Mouse (Mus musculus) urinary bladder, postnatal 36 days (tissue): Measurements from ENCODE around the gene Col13a1.
A peak's percentile ranks its signal among the peaks of the same experiment; 100 is the strongest.

Experiments
- DNase-seq, 2 experiments: peaks; one replicate each; pipeline ENCODE4 v3.0.0; 2022; ENCODE audit warnings: low spot score in 2 of 2, mixed read lengths in 1 of 2

The Col13a1 gene

DNA sequence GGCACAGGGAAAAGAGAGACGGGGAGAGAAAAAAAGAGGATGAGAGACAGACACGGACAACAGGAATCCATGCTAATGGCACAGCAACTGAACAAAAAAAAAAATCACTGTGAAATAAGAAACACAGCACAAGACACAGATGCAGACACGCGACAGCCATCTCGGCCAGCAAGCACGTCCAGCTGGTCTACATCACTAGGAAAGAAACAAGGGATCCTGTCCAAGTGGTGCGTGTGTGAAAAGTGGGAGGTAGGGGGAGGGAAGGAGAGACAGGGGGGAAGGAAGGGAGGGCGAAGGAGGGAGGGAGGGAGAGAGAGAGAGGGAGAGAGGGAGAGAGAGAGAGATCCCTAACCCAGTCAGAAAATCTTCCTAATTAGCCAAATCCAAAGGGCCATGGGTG is 73.6 kb downstream of the Col13a1 start:
- DNase-seq = no peak

DNA sequence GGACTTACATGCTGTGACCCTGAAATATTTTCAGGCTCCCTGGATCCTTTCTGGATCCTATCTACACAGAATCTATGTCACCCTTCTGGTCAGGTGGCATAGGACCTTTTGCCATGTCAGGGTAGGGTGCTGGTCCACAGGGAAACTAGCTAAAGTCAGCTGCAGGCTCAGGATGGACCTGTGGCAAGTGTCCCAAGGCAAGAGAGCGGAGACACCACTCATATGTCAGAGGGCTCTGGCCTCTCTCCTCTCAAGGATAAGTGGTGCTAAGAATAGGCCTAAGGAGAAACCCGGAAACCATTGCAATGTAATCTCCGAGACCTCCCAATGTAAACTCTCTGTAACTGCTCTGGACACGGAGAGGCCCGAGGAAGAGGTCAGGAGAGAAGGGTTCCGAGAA is 80.8 kb downstream of the Col13a1 start:
- no peak for DNase-seq

- no peak for DNase-seq
Observed at GRCm38 (mm10) chr10:61894564-61894963, 84.3 kb downstream of the Col13a1 start.

GRCm38 (mm10) chr10:61891138-61891537 is 87.8 kb downstream of the Col13a1 start:
- no peak for DNase-seq

DNA sequence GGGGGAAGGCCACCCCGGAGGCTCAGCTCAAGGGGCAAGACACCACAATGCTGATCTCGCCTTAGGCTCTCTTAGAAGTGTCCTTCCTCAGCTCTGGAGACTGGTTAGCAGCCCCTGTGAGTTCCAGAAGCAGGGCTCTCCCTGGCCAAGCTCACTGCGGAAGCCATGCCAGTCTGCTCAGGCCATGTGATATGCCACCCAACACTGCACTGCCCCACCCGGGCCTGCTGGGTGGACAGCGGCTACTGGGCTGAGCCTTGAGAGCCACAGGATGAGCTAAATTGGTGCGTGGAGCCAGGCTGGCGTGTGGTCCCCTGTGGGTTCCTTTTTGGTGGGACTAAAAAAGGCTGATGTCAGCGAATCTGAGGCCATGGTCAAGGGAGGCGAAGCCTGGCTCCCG is 88.6 kb downstream of the Col13a1 start:
- DNase-seq = no peak

DNA sequence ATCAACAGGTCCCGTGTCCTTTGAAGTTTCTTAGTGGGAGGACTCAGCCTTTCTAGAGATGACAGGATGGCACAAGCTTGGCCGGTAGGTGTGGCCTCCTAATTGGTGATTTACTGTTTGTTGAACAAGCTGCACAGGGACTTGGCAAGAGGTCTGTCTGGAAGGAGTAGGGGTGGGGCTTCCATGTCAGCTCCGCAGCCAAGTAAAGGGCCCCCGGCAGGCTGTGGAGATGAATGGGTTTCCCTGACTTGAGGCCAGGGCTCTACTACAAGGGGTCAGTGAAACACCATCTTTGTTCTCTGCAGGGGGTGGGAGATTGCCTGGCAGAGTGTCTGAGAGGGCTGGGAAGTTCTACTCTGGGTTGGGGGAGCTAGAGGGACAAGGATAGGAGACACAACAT is 99.5 kb downstream of the Col13a1 start:
- peak; percentile 22 to 51 for DNase-seq

DNA sequence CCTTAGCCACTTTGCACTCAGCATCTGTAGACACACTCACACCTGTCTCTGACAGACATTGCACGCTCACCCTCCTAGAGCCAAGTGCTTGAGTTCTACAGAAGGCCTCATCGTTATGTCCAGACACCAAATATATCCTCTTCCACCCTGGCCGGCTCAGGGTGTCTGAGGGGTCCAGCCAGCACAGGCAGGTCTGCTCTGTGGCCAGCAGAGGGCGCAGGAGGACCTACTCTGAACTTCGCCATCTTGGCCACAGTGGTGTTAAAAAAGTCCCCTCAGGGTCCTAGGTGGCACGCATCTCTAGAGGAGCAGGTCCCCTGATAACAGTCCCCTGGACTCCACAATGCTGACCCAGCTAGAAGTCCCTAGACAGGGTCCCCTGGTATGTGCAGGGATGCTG is 101.1 kb downstream of the Col13a1 start:
- DNase-seq = peak; percentile 18 to 36

GRCm38 (mm10) chr10:61869796-61870195 is 109.1 kb downstream of the Col13a1 start:
- no peak for DNase-seq

- DNase-seq = no peak
Observed at GRCm38 (mm10) chr10:61866045-61866580, 112.8 kb downstream of the Col13a1 start.

DNA sequence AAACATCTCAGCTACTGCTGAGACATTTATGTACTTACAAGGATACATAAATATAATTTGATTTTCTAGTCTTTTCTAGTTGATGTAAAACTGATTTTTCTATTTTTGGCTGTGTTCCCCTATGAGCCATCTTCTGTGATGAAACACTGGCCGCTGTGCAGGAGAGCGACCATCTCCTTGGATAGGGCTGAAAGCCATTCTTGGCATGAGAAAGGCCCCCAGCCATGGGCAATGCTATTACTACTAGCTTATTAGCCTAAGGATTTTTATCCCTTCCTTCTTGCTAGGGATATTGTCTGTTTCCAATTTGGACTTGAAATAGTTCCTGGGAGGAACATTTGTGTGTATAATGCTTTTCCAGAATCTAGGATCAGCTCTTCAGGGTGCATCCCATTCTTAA is 119.5 kb downstream of the Col13a1 start:
- DNase-seq = no peak

DNA sequence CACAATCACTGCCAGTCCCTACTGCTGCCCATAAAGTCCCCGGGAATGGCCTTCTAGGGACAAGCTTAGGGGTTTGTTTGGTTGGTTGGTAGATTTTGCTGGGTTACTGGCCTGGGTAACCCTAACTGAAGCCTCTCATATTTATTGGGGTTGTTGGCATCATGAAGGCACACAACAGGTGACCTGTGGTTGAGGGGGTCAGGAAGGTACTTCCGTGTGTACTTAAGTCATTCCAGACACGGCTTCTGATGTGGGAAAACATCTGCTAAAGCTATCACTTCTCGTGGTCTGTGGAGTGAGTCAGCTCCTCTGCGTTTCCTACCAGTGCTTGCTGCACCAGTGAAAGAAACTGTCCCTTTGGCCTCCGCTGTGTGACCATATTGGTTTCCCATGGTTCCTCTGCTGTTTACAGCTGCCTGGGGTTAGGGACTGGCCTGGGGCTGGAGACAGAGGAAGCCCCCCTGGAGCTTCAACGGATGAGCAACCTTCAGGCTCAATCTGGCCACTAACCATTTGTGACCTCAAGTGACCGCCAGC is 123.7 kb downstream of the Col13a1 start:
- DNase-seq = no peak

GRCm38 (mm10) chr10:61852824-61853223 is 126.1 kb downstream of the Col13a1 start:
- DNase-seq = no peak

GRCm38 (mm10) chr10:61848553-61848952 is 130.4 kb downstream of the Col13a1 start:
- no peak for DNase-seq

DNA sequence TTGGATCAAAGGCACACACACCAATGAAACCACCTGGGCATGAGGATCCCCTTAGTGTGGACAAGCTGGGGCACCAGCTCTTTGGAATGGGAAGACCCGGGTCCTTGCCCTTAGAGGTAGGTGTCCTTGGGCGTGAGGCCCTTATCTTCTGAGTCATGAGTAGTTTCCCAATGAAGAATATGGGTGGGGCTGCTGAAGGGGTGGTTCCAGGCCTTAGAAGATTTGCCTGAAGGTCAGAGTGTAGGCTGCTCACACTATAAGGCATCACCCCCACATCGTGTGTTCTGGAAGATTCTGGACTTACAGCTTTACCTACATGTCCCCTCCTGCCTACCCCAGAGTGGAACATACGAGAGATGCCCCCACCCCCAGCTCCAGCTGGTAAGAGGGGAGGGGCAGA is 133.4 kb downstream of the Col13a1 start:
- no peak for DNase-seq

DNA sequence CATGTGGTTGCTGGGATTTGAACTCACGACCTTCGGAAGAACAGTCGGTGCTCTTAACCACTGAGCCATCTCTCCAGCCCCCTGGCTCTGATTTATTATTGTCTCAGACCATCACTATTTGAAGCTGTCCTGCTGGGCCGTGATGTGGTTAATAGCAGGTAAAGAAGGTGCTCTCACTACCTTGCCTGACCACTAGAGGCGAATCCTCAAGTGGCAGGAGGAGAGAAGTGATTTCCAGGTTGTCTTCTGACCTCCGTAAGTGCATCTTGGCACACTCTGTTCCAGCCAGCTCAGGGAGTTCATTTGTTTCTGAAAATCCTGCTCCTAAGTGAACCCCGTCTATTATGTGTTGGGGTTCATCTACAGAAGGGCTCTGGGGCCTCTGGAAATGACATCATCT is 134.4 kb downstream of the Col13a1 start:
- DNase-seq = no peak

- no peak for DNase-seq
Observed at GRCm38 (mm10) chr10:61842261-61842660, 136.6 kb downstream of the Col13a1 start.

GRCm38 (mm10) chr10:61839326-61839725 is 139.6 kb downstream of the Col13a1 start:
- DNase-seq = no peak

GRCm38 (mm10) chr10:61838769-61839168 is 140.1 kb downstream of the Col13a1 start:
- DNase-seq = peak; percentile 11 to 13

GRCm38 (mm10) chr10:61837286-61837685 is 141.6 kb downstream of the Col13a1 start:
- no peak for DNase-seq

GRCm38 (mm10) chr10:61834288-61834687 is 144.6 kb downstream of the Col13a1 start:
- DNase-seq = no peak

GRCm38 (mm10) chr10:61832713-61833112 is 146.2 kb downstream of the Col13a1 start:
- no peak for DNase-seq

- no peak for DNase-seq
Observed at GRCm38 (mm10) chr10:61831741-61832140, 147.2 kb downstream of the Col13a1 start.

GRCm38 (mm10) chr10:61831251-61831650 is 147.7 kb downstream of the Col13a1 start:
- DNase-seq = no peak

GRCm38 (mm10) chr10:61830817-61831216 is 148.1 kb downstream of the Col13a1 start:
- DNase-seq = no peak
